Mouse (Mus musculus): ENCODE data around the gene Ano7. TPM values are rescaled to one million over a fixed set of nuclear protein-coding genes. Genes with fewer than 3 reads are reported as not detected.

Ano7 gene
- polyA plus RNA-seq, 1 experiment from 2014 or later: 0.35 TPM

Small RNA genes within 50 kb of the gene (microRNA-seq; reads per million reads assigned to microRNA genes)
- gene Mir6345: not detected
- not detected for gene Mir6902

Other genes with a start within 250 kb of the Ano7 start
- 0.38 TPM in 1 of 2 replicates, not detected in the other for gene Agxt, start 238.7 kb upstream of the Ano7 start, polyA plus RNA-seq (2015; fragmentation: Nextera tagmentation; extraction: Ambion mirVana)
- gene 2310007B03Rik, start 213.0 kb upstream of the Ano7 start, polyA plus RNA-seq (2015; fragmentation: Nextera tagmentation; extraction: Ambion mirVana): 1.2 and 1.4 TPM in 2 replicates
- 0.19 and 0.25 TPM in 2 replicates for gene Crocc2, start 205.2 kb upstream of the Ano7 start, polyA plus RNA-seq (2015; fragmentation: Nextera tagmentation; extraction: Ambion mirVana)
- gene Sned1, start 138.1 kb upstream of the Ano7 start, polyA plus RNA-seq (2015; fragmentation: Nextera tagmentation; extraction: Ambion mirVana): 11.1 and 14.7 TPM in 2 replicates
- 32.6 and 36.5 TPM in 2 replicates for gene Mterf4, start 68.0 kb upstream of the Ano7 start, polyA plus RNA-seq (2015; fragmentation: Nextera tagmentation; extraction: Ambion mirVana)
- 62.5 and 68.0 TPM in 2 replicates for gene Ppp1r7, start 31.1 kb upstream of the Ano7 start, polyA plus RNA-seq (2015; fragmentation: Nextera tagmentation; extraction: Ambion mirVana)
- 15.9 and 17.4 TPM in 2 replicates for gene Pask, start 30.4 kb upstream of the Ano7 start, polyA plus RNA-seq (2015; fragmentation: Nextera tagmentation; extraction: Ambion mirVana)
- 154 and 158 TPM in 2 replicates for gene Hdlbp, start 104.9 kb downstream of the Ano7 start, polyA plus RNA-seq (2015; fragmentation: Nextera tagmentation; extraction: Ambion mirVana)
- 7.9 and 9.2 TPM in 2 replicates for gene Farp2, start 138.1 kb downstream of the Ano7 start, polyA plus RNA-seq (2015; fragmentation: Nextera tagmentation; extraction: Ambion mirVana)

Data from kidney, embryonic 15.5 days (tissue).